Mouse (Mus musculus) erythroblast, embryonic 14.5 days (primary cell): Measurements from ENCODE around the gene Slc35e2.

ENCODE experiments used
- GATA1 ChIP-seq: IDR thresholded peaks from 2 replicates; pipeline ENCODE4 v1.6.1; 2012; ENCODE audit warnings: low read length, inconsistent platforms, mixed read lengths
- TAL1 ChIP-seq: IDR thresholded peaks from 3 replicates; pipeline ENCODE4 v1.6.1; 2012; ENCODE audit warnings: low read length, inconsistent platforms, mixed read lengths

GRCm38 (mm10) chr4:155656214-155656751 lies 55.1 kb downstream of the Slc35e2 start:
- no peak for TF ChIP-seq TAL1
- no peak for TF ChIP-seq GATA1
